Mouse (Mus musculus) layer of hippocampus, postnatal 25 days (tissue): ENCODE data around the gene Ccdc63. TPM values are rescaled to one million over a fixed set of nuclear protein-coding genes. Genes with fewer than 3 reads are reported as not detected.

ENCODE experiments used
- total RNA-seq, 2 experiments: library from RNA; stranded (reverse); gene quantifications; 2 replicates each; pipeline ENCODE4 v1.2.3; 2021

The Ccdc63 gene
- total RNA-seq, 2 experiments from 2014 or later = 0.74 to 0.94 TPM

Other genes starting within 250 kb of the Ccdc63 start
- 10 to 100 TPM; 32.9 to 36.7 TPM for gene Cux2, start 90.7 kb downstream of the Ccdc63 start, total RNA-seq
- under 1 TPM in 1 of 2 experiments, not detected in 1; 0.91 TPM for gene Myl2, start 39.9 kb downstream of the Ccdc63 start, total RNA-seq
- gene Ppp1cc, start 17.5 kb upstream of the Ccdc63 start, total RNA-seq = 100 to 1,000 TPM; 208 to 211 TPM
- 1 to 10 TPM; 3.2 to 3.6 TPM for gene Hvcn1, start 66.0 kb upstream of the Ccdc63 start, total RNA-seq
- gene Tctn1, start 123.6 kb upstream of the Ccdc63 start, total RNA-seq = 10 to 100 TPM; 11.8 to 12.3 TPM
- gene Pptc7, start 143.5 kb upstream of the Ccdc63 start, total RNA-seq = 10 to 100 TPM; 36.5 to 42.5 TPM
- 1 to 10 TPM; 3.4 to 4.0 TPM for gene Rad9b, start 213.4 kb upstream of the Ccdc63 start, total RNA-seq
- gene Vps29, start 213.5 kb upstream of the Ccdc63 start, total RNA-seq = 100 to 1,000 TPM; 206 to 217 TPM
- 10 to 100 TPM; 26.4 to 28.2 TPM for gene Gpn3, start 231.1 kb upstream of the Ccdc63 start, total RNA-seq
- 10 to 100 TPM; 73.8 to 78.8 TPM for gene Fam216a, start 231.5 kb upstream of the Ccdc63 start, total RNA-seq